Mouse (Mus musculus) bone marrow, adult 2 months (tissue): ENCODE measurements at regions not wholly inside any gene's neighbourhood (a gene's known extent, or its start where the extent isn't known, plus 50 kb on each side); places are given as distances from the start of the nearest gene placed in this dataset.

Experiments
- H3K27ac ChIP-seq: fragments of 200-500 bp; 2 replicates; pipeline ENCODE4 v1.5.1; 2012; ENCODE audit warnings: low read depth, mild to moderate bottlenecking, control low read depth, inconsistent platforms, low read length; ENCODE audit not compliant: control insufficient read depth, poor library complexity, insufficient read depth
- H3K4me1 ChIP-seq: fragments of 200-500 bp; 2 replicates; pipeline ENCODE4 v1.6.1; 2011; ENCODE audit warnings: low read length; ENCODE audit not compliant: control insufficient read depth, insufficient read depth
- H3K4me3 ChIP-seq: fragments of 200-500 bp; replicated peaks from 2 replicates; pipeline ENCODE3; 2011; ENCODE audit warnings: mild to moderate bottlenecking, low read depth, low read length, control low read depth; ENCODE audit not compliant: control insufficient read depth
- CTCF ChIP-seq: fragments of 200-500 bp; IDR thresholded peaks from 2 replicates; pipeline ENCODE4 v1.5.1; 2011; ENCODE audit warnings: low read length, control low read depth; ENCODE audit not compliant: control insufficient read depth, insufficient read depth
- POLR2A ChIP-seq: fragments of 200-500 bp; IDR thresholded peaks from 2 replicates; pipeline ENCODE4 v1.6.1; 2011; ENCODE audit warnings: low read depth, mild to moderate bottlenecking, control low read depth, low read length, borderline replicate concordance; ENCODE audit not compliant: control insufficient read depth
- WGBS: fragments of 180-500 bp; shearing (Covaris S2); methylation state at CpG from one replicate; pipeline ENCODE4 v1.1.7; 2018; 5-methylcytosine and 5-hydroxymethylcytosine counted together

- Histone ChIP-seq H3K4me1 (no peaks in the 10 kb centered on the region), H3K4me3 (no peak overlapping the region), H3K27ac (no peak overlapping the region)
- no peak for TF ChIP-seq POLR2A
- no peak for TF ChIP-seq CTCF
- 84% methylated on average over 5 of the region's 5 CpGs for WGBS
Measured at GRCm38 (mm10) chr13:99632706-99633105, 116.4 kb upstream of the Map1b start.

- H3K4me1 ChIP-seq: no peaks in the 10 kb centered on the region
- no peak overlapping the region for H3K27ac ChIP-seq
- TF ChIP-seq POLR2A (no peak), CTCF (no peak)
- WGBS: 60% methylated on average over 3 of the region's 3 CpGs
- H3K4me3 ChIP-seq: no peak overlapping the region
Measured at GRCm38 (mm10) chr13:99630800-99631199, 114.5 kb upstream of the Map1b start.

GRCm38 (mm10) chr13:99630356-99630755 lies 114.0 kb upstream of the Map1b start:
- 89% methylated on average over 22 of the region's 22 CpGs for WGBS
- Histone ChIP-seq H3K27ac (no peak overlapping the region), H3K4me1 (no peaks in the 10 kb centered on the region), H3K4me3 (no peak overlapping the region)
- no peak for TF ChIP-seq CTCF
- TF ChIP-seq POLR2A: no peak

- H3K4me1 ChIP-seq: no peaks in the 10 kb centered on the region
- WGBS: 60% methylated on average over 4 of the region's 4 CpGs
- TF ChIP-seq POLR2A: no peak
- no peak for TF ChIP-seq CTCF
Measured at GRCm38 (mm10) chr13:99625196-99625595, 108.9 kb upstream of the Map1b start.

GRCm38 (mm10) chr13:99618332-99618731 lies 102.0 kb upstream of the Map1b start:
- TF ChIP-seq CTCF (no peak), POLR2A (no peak)
- WGBS: 87% methylated on average over 9 of the region's 9 CpGs
- Histone ChIP-seq H3K4me3 (no peak overlapping the region), H3K4me1 (no peaks in the 10 kb centered on the region), H3K27ac (no peak overlapping the region)

More at GRCm38 (mm10) chr13:99625196-99625595, 108.9 kb upstream of the Map1b start:
- no peak overlapping the region for H3K4me3 ChIP-seq
- no peak overlapping the region for H3K27ac ChIP-seq

- WGBS: 66% methylated on average over 5 of the region's 5 CpGs
- no peaks in the 10 kb centered on the region for H3K4me1 ChIP-seq
- no peak for TF ChIP-seq CTCF
- TF ChIP-seq POLR2A: no peak
- H3K4me3 ChIP-seq: no peak overlapping the region
- H3K27ac ChIP-seq: no peak overlapping the region
Measured at GRCm38 (mm10) chr13:99617457-99617856, 101.1 kb upstream of the Map1b start.

- H3K4me3 ChIP-seq: no peak overlapping the region
- no peaks in the 10 kb centered on the region for H3K4me1 ChIP-seq
- no peak overlapping the region for H3K27ac ChIP-seq
- WGBS: 79% methylated on average over 18 of the region's 18 CpGs
- TF ChIP-seq CTCF (no peak), POLR2A (no peak)
Measured at GRCm38 (mm10) chr13:99611715-99612494, 95.6 kb upstream of the Map1b start.

GRCm38 (mm10) chr13:99610498-99610897 lies 94.2 kb upstream of the Map1b start:
- Histone ChIP-seq H3K27ac (no peak overlapping the region), H3K4me1 (no peaks in the 10 kb centered on the region), H3K4me3 (no peak overlapping the region)
- WGBS: 75% methylated on average over 5 of the region's 5 CpGs
- TF ChIP-seq CTCF (no peak), POLR2A (no peak)
